Mouse (Mus musculus): ENCODE measurements around the gene Olfr1410. TPM values are rescaled to one million over a fixed set of nuclear protein-coding genes. Genes with fewer than 3 reads are reported as not detected.

Olfr1410 gene
- polyA plus RNA-seq, 1 experiment from 2014 or later = not detected

DNA sequence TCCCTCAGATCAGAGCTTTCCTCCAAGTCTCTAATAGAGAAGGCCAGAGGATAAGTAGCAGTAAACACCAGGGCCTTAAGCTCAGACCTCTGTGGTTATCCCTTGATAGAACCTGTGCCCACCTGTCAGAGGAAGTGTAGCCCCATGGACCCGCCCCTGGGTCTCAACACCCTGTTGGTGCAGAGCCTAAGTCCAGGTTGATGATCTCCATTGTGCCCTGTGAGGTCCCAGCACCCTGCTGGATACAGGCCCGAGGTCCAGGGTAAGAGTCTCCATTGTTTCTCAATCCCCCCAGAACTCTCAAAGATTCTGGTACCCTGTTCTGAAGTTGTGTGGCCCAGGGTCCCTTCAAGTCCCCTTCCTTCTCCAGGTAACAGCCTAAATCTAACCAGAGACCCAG lies 40.5 kb downstream of the Olfr1410 start:
- 59% methylated on average over 2 of the region's 2 CpGs for WGBS
- Histone ChIP-seq H3K36me3 (ENCODE audit: control insufficient read depth, insufficient read depth, low read length) (no peaks in the 10 kb centered on the region), H3K9me3 (ENCODE audit: control insufficient read depth, low read length) (no peaks in the 10 kb centered on the region), H3K4me3 (ENCODE audit: low read depth, low read length) (no peak overlapping the region), H3K4me1 (ENCODE audit: control insufficient read depth, insufficient read depth, low read length) (no peaks in the 10 kb centered on the region; the same call in 1 of the 2 replicates), H3K9ac (replicated peaks; ENCODE audit: low read depth, low read length) (no peak overlapping the region), H3K27ac (ENCODE audit: low read depth, low read length) (no peak overlapping the region), H3K27me3 (ENCODE audit: control insufficient read depth, insufficient read depth, low read length) (no peaks in the 10 kb centered on the region), H3K4me2 (ENCODE audit: low read depth, low read length) (no peak overlapping the region)
- no peak for ATAC-seq (ENCODE audit: low read depth)

DNA sequence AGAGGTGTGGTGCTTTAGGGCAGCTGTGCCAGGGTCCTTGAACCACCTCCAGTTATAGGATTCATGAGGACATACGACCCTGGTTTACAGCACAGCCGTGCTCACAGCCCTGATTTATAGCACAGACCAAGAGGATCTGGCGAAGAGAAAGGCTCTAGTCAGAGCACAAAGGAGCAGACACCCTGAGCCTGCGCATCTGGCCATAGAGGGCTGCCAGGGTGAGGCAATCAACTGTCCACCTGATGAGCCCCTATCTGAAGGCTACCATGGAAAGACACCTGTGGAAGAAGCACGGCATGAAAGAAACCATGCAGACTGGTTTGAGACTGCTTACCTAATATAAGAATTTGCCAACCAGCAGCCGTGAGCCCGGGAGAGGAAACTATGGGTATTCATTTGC lies 41.0 kb downstream of the Olfr1410 start:
- Histone ChIP-seq H3K36me3 (ENCODE audit: control insufficient read depth, insufficient read depth, low read length) (no peaks in the 10 kb centered on the region), H3K9ac (replicated peaks; ENCODE audit: low read depth, low read length) (no peak overlapping the region), H3K4me1 (ENCODE audit: control insufficient read depth, insufficient read depth, low read length) (no peaks in the 10 kb centered on the region; the same call in 1 of the 2 replicates), H3K4me2 (ENCODE audit: low read depth, low read length) (no peak overlapping the region), H3K4me3 (ENCODE audit: low read depth, low read length) (no peak overlapping the region), H3K27ac (ENCODE audit: low read depth, low read length) (no peak overlapping the region), H3K27me3 (ENCODE audit: control insufficient read depth, insufficient read depth, low read length) (no peaks in the 10 kb centered on the region), H3K9me3 (ENCODE audit: control insufficient read depth, low read length) (no peaks in the 10 kb centered on the region)
- no peak for ATAC-seq (ENCODE audit: low read depth)
- 57% methylated on average over 7 of the region's 7 CpGs for WGBS

DNA sequence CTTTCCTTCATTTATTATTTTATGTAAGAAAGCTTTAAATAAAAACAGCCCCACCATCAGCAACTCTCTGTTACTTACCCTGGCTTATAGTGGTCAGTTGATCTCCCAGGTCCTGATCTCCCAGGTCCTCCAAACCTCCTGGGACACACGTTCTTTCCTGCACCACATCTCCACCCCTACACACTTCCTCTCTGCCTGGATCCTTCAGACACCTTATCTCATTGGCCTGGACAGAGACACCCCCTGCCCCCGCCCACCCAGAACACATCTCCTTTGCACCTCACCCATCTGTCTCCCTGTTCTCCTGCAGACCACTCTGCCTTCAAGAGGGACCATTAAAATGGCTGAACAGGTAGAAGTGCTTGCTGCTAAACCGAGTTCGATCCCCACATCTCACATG lies 41.4 kb downstream of the Olfr1410 start:
- H3K4me1 ChIP-seq (ENCODE audit: control insufficient read depth, insufficient read depth, low read length) = no peaks in the 10 kb centered on the region; the same call in 1 of the 2 replicates
- no peak overlapping the region for H3K9ac ChIP-seq (replicated peaks; ENCODE audit: low read depth, low read length)
- H3K36me3 ChIP-seq (ENCODE audit: control insufficient read depth, insufficient read depth, low read length) = no peaks in the 10 kb centered on the region
- H3K27ac ChIP-seq (ENCODE audit: low read depth, low read length) = no peak overlapping the region
- H3K4me3 ChIP-seq (ENCODE audit: low read depth, low read length) = no peak overlapping the region
- H3K9me3 ChIP-seq (ENCODE audit: control insufficient read depth, low read length) = no peaks in the 10 kb centered on the region
- no peak overlapping the region for H3K4me2 ChIP-seq (ENCODE audit: low read depth, low read length)
- no peak for ATAC-seq (ENCODE audit: low read depth)
- no peaks in the 10 kb centered on the region for H3K27me3 ChIP-seq (ENCODE audit: control insufficient read depth, insufficient read depth, low read length)
- WGBS = 79% methylated on average over 4 of the region's 4 CpGs

DNA sequence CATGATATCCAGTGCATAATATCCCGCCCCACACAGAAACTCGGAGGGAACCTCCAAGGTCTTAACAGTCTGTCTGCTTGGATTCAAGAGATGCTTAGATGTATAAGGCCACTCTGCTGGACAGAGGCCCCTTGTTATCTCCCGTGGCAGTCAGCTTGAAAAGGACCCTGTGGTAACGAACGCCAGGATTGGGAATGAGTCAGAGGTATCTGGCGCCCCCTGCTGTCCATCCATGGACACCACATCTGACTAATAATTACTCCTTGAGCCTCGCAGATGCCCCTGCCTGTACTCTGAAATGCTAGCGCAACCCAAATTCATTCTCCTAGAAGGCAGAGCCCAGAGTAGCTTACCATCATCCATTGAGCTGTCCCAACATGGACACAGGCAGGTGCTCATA lies 42.2 kb downstream of the Olfr1410 start:
- no peaks in the 10 kb centered on the region for H3K27me3 ChIP-seq (ENCODE audit: control insufficient read depth, insufficient read depth, low read length)
- no peaks in the 10 kb centered on the region for H3K36me3 ChIP-seq (ENCODE audit: control insufficient read depth, insufficient read depth, low read length)
- no peak overlapping the region for H3K9ac ChIP-seq (replicated peaks; ENCODE audit: low read depth, low read length)
- H3K27ac ChIP-seq (ENCODE audit: low read depth, low read length) = no peak overlapping the region
- no peak overlapping the region for H3K4me3 ChIP-seq (ENCODE audit: low read depth, low read length)
- no peak overlapping the region for H3K4me2 ChIP-seq (ENCODE audit: low read depth, low read length)
- 6% methylated on average over 8 of the region's 8 CpGs for WGBS
- no peaks in the 10 kb centered on the region; the same call in 1 of the 2 replicates for H3K4me1 ChIP-seq (ENCODE audit: control insufficient read depth, insufficient read depth, low read length)
- peak; percentile 38; the same call in 1 of the 2 replicates for ATAC-seq (ENCODE audit: low read depth)
- no peaks in the 10 kb centered on the region for H3K9me3 ChIP-seq (ENCODE audit: control insufficient read depth, low read length)

DNA sequence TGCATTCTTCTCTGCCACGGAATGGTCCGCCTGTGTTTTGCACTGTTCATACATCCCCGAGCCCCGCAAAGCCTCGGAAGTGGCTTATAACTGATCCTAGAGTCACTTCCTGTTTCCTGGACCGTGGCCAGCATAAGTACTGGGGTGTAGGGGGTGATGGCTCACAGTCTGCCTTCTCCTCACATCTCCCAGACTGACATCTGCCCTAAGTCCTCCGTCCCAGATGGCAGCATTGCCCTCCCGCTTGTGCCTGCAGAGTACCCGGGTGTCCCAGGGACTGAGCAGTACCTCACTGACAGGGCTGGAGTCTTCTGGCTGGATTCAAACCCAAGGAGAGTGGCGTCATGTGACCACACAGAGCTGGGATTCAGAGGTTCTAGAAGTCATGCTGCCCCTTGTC lies 42.6 kb downstream of the Olfr1410 start:
- Histone ChIP-seq H3K27ac (ENCODE audit: low read depth, low read length) (no peak overlapping the region), H3K4me3 (ENCODE audit: low read depth, low read length) (no peak overlapping the region), H3K27me3 (ENCODE audit: control insufficient read depth, insufficient read depth, low read length) (no peaks in the 10 kb centered on the region), H3K4me1 (ENCODE audit: control insufficient read depth, insufficient read depth, low read length) (no peaks in the 10 kb centered on the region), H3K9me3 (ENCODE audit: control insufficient read depth, low read length) (no peaks in the 10 kb centered on the region), H3K9ac (replicated peaks; ENCODE audit: low read depth, low read length) (no peak overlapping the region), H3K36me3 (ENCODE audit: control insufficient read depth, insufficient read depth, low read length) (no peaks in the 10 kb centered on the region), H3K4me2 (ENCODE audit: low read depth, low read length) (no peak overlapping the region)
- 55% methylated on average over 10 of the region's 10 CpGs for WGBS
- ATAC-seq (ENCODE audit: low read depth) = no peak

DNA sequence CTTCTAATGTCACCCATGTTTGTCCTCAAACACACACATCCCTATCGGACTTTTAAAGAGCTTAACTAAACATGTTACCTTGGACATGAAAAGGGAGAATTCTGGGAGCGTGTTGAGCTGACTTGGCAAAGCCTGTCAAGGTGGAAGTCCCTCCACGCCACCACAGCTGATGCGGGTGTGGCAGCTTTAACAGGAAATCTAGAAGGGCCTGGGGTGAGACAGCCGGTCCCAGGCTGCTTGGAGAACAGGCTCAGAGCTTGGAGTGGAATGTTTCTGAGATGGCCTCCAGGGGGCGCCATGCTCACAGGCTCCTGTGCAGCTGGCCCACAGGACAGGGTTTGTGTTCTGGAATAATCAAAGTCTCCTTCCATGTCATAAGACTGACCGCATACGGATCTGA lies 43.1 kb downstream of the Olfr1410 start, which contains the start of gene Otos:
Gene Otos, minus strand, starts transcription at position 169 of the 400 bp plus-strand sequence.
- Histone ChIP-seq H3K27ac (ENCODE audit: low read depth, low read length) (no peak within 1 kb of the TSS), H3K9me3 (ENCODE audit: control insufficient read depth, low read length) (no peaks in the 10 kb centered on the region), H3K36me3 (ENCODE audit: control insufficient read depth, insufficient read depth, low read length) (no peaks in the 10 kb centered on the region), H3K4me2 (ENCODE audit: low read depth, low read length) (no peak within 1 kb of the TSS), H3K4me3 (ENCODE audit: low read depth, low read length) (no peak within 1 kb of the TSS), H3K9ac (replicated peaks; ENCODE audit: low read depth, low read length) (no peak within 1 kb of the TSS), H3K27me3 (ENCODE audit: control insufficient read depth, insufficient read depth, low read length) (no peaks in the 10 kb centered on the region), H3K4me1 (ENCODE audit: control insufficient read depth, insufficient read depth, low read length) (no peaks in the 10 kb centered on the region)
- WGBS = 32% methylated on average over 8 of the region's 8 CpGs
- peak; percentile 74 for ATAC-seq (ENCODE audit: low read depth)

DNA sequence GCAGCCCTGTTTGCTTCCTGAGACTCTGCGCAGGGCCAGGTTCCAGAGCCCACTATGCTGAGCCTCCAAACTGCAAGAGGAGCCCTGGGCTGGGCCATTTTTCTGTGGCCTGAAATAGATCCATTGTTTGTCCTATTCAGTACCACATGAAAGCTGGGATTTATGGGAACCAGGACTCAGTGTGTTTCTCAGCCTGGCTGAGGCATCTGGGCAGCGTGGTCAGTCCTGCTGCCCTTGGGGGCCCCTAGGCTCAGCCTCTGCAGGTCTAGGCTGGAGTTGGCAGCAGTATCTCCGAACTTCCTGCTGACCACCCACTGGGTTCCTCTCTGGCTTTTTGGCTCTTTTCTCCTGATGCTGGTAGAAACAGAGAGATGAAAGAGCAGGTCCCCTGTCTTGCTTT lies 45.9 kb downstream of the Olfr1410 start:
- no peaks in the 10 kb centered on the region for H3K36me3 ChIP-seq (ENCODE audit: control insufficient read depth, insufficient read depth, low read length)
- ATAC-seq (ENCODE audit: low read depth) = no peak
- WGBS = 40% methylated on average over 3 of the region's 3 CpGs
- no peak overlapping the region for H3K4me2 ChIP-seq (ENCODE audit: low read depth, low read length)
- no peaks in the 10 kb centered on the region for H3K9me3 ChIP-seq (ENCODE audit: control insufficient read depth, low read length)
- H3K9ac ChIP-seq (replicated peaks; ENCODE audit: low read depth, low read length) = no peak overlapping the region
- no peak overlapping the region for H3K27ac ChIP-seq (ENCODE audit: low read depth, low read length)
- no peaks in the 10 kb centered on the region for H3K27me3 ChIP-seq (ENCODE audit: control insufficient read depth, insufficient read depth, low read length)
- no peak overlapping the region for H3K4me3 ChIP-seq (ENCODE audit: low read depth, low read length)
- H3K4me1 ChIP-seq (ENCODE audit: control insufficient read depth, insufficient read depth, low read length) = no peaks in the 10 kb centered on the region

DNA sequence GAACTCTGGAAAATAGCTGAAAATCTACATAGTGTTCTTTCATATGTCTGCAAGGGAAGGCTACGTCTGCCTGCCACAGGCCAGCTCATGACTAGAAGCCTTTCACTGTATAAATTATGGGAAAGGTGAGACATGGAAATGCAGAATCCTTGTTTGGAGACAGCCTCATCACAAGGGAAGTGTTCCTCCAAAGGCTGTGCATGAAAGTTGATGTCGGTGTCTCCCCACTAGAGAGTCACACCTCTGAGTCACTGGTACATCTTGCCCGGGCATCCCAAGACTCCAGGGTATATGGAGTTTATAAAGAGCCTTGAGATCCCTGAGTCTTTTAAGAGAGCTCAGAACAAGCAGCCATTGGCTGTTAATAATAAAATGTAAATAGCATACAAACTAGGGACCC lies 47.6 kb downstream of the Olfr1410 start:
- Histone ChIP-seq H3K9me3 (ENCODE audit: control insufficient read depth, low read length) (no peaks in the 10 kb centered on the region), H3K27me3 (ENCODE audit: control insufficient read depth, insufficient read depth, low read length) (no peaks in the 10 kb centered on the region), H3K27ac (ENCODE audit: low read depth, low read length) (no peak overlapping the region), H3K9ac (replicated peaks; ENCODE audit: low read depth, low read length) (no peak overlapping the region), H3K4me3 (ENCODE audit: low read depth, low read length) (no peak overlapping the region), H3K36me3 (ENCODE audit: control insufficient read depth, insufficient read depth, low read length) (no peaks in the 10 kb centered on the region), H3K4me2 (ENCODE audit: low read depth, low read length) (no peak overlapping the region), H3K4me1 (ENCODE audit: control insufficient read depth, insufficient read depth, low read length) (no peaks in the 10 kb centered on the region)
- no peak for ATAC-seq (ENCODE audit: low read depth)
- 89% methylated on average over 3 of the region's 3 CpGs for WGBS

DNA sequence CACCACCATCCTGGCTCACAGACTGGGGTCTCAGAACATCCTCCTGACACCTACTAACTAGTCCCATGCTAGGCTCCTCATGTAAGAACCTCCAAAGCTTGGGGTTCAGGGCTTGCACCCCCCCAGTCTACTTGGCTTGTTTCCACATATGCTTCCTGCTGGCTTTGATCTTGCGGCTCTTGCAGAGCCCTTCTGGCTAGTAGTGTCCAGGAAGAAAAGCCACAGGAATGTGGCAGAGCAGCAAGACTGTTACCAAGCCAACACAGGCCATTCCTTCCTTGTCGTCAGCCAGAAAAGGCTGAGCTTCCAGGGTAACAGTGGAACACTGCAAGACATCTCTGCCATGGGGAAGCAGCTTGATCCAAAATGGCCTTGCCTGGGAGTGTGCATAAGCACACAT lies 49.1 kb downstream of the Olfr1410 start:
- H3K4me3 ChIP-seq (ENCODE audit: low read depth, low read length) = no peak overlapping the region
- WGBS = 63% methylated on average over 2 of the region's 2 CpGs
- H3K9me3 ChIP-seq (ENCODE audit: control insufficient read depth, low read length) = no peaks in the 10 kb centered on the region
- H3K9ac ChIP-seq (replicated peaks; ENCODE audit: low read depth, low read length) = no peak overlapping the region
- no peak for ATAC-seq (ENCODE audit: low read depth)
- no peaks in the 10 kb centered on the region for H3K27me3 ChIP-seq (ENCODE audit: control insufficient read depth, insufficient read depth, low read length)
- H3K27ac ChIP-seq (ENCODE audit: low read depth, low read length) = no peak overlapping the region
- H3K4me1 ChIP-seq (ENCODE audit: control insufficient read depth, insufficient read depth, low read length) = no peaks in the 10 kb centered on the region
- H3K36me3 ChIP-seq (ENCODE audit: control insufficient read depth, insufficient read depth, low read length) = no peaks in the 10 kb centered on the region
- no peak overlapping the region for H3K4me2 ChIP-seq (ENCODE audit: low read depth, low read length)
